Mouse (Mus musculus): Measurements from ENCODE around the gene Clec4b2.
"Not testable (repeated sequence)": the region's sequence is repeated elsewhere in the genome, so short reads cannot be mapped to it uniquely, and the experiment has no call there.

The Clec4b2 gene

DNA sequence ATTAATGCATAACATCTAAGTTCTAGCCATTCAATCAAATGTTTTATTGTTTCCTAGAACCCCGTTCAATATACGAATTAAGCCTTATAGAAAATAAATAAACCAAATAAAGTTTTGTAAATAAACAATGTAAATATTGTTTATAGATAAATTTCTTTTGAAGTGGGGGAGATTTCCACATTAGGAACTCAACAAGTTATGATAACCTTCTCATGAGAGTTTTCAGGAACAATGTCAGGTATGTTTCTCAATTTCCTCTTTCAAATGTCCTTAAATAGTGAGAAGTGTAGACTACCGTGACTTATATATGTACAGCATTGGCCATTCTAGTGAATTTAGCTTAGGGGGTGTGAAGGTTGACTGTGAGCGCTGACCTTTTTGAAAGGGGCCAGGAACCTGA, at the start of gene Clec4b2:
TSS of gene Clec4b2 (plus strand) at position 301 of the 400 bp plus-strand sequence.
- DNase-seq (ENCODE audit: low spot score) = no peak

DNA sequence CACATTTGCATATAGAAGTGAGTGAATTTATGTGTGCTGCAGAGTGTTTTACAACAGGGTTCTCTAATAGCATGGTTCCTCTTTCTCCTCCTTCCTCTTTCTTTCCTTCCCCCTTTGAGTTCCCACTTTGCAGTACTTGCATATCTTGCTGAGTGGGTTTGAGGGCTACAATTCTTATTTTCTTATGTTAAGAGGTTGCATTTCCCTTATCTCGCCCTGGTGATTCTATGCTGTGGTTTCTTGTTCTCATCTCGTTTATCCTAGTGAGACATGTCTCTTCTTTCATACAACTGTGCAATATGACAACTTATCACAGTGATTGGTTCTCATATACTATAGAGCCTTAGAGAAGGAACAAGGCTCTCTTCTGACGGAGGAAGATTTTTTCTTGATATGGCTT, 49.5 kb upstream of the Clec4b2 start:
- no peak for DNase-seq (ENCODE audit: low spot score)

DNA sequence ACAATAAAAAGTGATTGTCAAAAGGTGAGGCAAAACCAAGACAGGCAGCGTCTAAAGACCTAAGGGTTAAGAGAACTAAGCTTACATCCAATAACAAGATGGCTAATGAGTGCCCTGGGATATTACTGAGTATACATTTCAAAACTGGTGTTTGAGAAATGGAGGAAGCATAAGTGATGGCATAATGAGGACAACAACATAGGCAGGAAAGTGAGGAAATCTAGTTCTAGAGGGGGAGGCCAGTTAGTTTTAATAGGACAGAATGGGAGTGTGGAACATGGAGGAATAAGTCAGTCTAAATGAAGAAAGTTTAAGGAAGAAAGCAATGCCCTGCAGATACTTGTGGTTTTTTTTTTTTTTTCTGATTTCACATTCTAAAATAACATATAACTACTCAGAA, 45.5 kb upstream of the Clec4b2 start:
- no peak for DNase-seq (ENCODE audit: low spot score)

DNA sequence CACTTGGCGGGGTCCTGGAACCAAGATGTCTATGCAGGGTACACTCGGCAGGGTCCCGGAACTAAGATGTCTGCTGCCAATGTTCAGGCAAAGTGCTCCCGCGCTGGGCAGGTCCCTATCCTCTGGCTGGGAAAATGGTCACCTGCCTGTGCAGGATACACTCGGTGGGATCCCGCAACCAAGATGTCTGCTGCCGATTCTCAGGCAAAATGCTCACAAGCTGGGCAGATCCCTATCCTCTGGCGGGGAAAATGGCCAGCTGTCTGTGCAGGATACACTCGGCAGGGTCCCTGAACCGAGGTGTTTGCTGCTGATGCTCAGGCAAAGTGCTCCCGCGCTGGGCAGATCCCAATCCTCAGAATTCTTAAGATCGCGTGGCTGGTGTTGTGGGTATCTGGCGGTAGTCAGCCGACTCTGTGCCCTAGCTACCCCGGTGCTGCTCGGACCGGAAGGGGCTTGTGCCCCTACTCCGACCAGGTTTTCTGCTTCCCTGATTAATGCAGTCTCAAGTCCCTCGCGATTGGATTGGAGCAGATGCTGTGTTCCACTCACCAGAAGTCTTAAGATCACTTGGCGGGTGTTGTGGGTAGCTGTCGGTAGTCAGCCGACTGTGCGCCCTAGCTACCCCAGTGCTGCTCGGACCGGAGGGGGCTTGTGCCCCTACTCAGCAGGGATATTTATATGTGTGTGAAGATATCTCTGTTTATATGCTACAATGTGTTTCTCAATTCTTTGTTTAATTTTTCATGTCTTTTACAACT, 34.7 kb upstream of the Clec4b2 start:
- not testable (repeated sequence) for DNase-seq (ENCODE audit: low spot score)

DNA sequence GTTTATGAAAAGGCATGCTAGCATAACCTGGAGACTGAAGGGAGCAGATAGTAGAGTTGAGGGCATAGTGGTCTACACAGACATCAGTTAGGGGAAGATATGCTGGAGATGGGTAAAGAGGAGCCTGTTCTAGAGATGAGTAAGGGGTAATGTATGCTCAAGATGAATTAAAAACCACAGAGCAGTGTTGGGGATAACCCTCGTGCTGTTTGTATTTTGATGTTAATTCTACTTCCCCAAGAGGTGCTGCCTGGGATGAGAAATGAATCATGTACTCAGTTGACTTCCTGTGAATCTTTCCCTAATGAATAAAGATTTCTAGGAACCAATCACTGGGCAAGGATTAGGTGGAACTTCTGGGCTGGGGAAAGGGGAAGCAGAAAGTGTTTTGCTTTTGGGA, 2.6 kb upstream of the Clec4b2 start:
- DNase-seq (ENCODE audit: low spot score) = no peak

DNA sequence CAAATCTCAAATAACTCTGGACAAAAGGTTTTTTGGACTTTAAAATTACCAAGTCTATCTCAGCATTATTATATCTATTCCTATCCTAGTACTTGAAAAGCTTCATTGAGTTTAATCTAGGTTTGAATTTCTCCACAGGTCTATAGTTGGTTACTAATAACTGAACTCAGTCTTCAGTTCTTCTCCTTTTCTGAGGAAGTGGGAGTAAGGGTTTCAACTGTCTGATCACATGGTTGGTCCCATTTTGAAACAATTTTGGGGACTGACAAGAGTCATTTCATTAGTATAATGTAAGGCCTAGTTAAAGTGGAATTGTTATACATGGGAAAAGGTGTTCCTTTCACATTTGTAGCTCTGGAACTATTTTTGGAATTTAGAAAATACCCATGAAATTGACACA, 1.7 kb upstream of the Clec4b2 start:
- no peak for DNase-seq (ENCODE audit: low spot score)

DNA sequence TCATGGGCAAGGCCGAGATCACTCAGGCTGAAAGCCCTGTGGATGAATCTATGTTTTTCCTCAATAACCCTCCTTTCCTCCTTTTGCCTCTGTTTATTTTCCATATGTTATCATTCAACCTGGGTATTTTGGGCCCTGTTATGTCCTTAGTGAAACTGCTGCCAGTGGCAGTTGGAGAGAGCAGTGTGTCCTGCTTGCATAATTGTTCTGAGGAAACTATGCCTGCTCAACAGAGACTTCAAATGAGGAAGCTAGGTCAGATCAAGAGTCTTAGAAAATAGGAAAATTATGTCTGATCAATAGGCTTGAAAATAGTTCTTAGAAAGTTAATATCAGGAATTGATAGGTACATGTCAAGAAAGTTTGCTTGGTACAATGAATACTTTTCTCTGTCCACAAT, 2.9 kb downstream of the Clec4b2 start:
- DNase-seq (ENCODE audit: low spot score) = no peak

DNA sequence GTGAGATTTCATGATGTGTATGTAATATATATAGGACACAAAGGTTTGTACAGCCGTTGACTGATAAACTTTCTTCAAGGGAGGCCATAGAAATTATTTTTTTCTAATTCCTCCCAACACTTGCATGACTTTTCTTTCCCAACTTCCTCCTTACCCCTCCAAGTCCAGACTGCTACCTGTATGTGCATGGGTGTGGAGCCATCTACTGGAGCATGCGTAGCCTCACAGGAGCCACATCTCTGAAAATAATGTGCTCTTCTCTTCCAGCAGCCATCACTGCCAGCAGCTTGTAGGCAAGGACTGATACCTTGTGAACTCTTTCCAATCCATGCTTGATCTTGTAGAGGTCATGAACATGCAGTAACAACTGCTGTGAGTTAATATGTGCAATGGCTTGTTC, 12.2 kb downstream of the Clec4b2 start:
- not testable (repeated sequence) for DNase-seq (ENCODE audit: low spot score)

DNA sequence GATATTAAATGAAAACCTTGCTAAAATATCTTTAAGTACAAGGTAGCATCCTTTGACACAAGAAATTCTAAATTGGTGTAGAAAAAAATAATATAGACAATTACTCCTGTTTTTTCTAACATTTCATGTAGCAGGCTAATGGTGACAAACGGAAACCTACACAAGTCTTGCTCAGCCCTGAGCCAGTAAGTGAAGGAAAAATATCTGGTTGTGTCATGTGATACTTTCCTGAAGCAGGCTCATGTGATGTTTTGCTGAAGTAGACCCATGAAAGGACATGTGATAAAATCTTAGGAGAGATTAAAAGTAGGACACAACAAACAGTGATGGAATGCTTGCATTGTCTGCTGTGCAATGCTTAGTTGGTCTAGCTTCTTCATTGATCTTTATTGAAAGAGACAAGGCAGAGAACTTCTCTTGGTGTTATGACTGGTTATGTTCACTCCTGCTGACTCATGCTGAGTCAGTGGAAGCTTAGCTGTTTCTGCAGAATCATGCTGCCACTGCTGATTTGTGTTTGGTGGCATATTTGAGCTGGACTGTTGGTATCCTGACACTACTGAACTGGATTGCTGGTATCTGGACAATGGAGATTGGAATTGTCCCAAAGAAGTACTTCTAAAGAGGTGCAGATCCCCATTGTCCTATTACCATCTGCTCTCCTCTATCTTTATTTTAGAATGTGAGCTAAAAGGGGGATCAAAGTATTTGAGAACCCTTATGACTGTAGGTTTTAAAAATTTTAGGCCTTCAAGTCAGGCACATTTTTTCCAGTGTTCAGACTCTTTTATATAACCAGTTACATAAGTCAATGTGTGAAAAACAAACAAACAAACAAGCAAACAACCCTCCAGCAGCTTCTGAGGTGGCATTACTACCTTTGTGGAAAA, 34.7 kb downstream of the Clec4b2 start:
- no peak for DNase-seq (ENCODE audit: low spot score)

DNA sequence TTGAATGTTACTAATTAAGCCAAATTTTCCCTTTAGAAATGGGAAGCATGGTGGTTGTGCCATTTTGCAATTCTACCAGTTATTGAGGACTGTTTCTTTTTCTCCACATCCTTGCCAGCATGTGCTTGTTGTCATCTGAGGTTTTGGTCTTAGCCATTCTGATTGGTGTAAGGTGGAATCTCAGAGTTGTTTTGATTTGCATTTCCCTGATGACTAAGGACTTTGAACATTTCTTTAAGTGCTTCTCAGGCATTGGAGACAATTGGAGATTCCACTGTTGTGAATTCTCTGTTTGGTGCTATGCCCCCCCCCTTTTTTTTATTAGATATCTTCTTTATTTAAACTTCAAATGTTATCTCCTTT, 35.4 kb downstream of the Clec4b2 start:
- DNase-seq (ENCODE audit: low spot score) = not testable (repeated sequence)

DNA sequence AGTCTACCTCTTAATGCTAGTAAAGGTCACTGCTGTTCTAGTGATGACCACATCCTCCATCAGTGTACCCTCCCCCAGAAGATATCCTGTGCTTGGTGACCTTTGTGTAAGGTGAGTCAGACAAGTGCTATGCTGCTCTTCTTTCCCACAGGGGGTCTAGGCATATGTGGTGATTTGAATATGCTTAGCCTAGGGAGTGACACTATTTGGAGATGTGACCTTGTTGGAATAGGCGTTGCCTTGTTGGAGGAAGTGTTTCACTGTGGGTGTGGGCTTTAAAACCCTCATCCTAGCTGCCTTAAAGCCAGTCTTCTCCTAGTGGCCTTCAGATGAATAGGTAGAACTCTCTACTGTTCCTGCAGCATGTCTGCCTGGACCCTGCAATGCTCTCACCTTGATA, 39.0 kb downstream of the Clec4b2 start:
- no peak for DNase-seq (ENCODE audit: low spot score)

DNA sequence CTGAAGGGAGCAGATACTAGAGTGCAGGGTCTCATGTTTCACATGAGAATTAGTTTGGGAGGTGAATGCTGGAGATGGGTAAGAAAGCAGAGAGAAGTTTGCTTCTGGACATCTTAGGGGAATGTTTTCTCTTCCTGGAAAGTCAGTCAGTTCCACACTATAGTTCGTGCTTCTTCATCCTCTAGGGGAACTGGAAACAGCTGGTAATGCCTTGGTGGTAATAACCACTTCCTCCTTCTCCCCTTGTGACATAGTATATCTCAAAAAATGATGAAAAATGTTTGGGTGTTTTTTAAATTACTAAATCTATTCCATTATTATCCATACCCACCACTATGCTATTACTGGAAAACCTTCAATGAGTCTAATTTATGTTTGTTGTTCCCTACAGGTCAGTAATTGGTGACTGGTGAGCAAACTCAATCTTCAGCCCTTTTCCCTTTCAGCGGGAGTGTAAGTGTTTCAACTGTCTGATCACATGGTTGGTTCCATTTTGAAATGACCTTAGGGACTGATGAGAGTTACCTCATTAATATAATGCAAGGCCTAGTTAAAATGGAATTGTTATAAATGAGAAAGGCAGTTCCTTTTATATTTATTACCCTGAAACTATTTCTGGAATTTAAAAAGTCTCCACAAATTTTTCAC, 55.0 kb downstream of the Clec4b2 start:
- DNase-seq (ENCODE audit: low spot score) = no peak

DNA sequence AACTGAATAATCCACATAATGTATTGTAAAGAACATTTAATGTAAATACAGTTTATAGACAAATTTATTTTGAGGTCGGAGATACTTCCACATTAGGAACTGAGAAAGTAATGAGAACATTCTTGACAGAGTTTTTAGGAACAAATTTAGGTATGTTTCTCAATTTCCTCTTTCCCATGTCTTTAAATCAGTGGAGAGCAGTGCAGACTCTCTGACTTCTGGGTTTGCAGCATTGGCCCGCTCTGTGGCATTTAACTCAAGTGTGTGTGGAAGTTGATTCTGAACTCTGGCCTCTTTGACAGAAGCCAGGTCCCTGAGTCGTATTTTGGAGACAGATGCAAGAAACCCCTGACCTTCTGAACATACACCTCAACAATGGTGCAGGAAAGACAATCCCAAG, 57.0 kb downstream of the Clec4b2 start, which contains the start of gene Clec4n:
TSS of gene Clec4n (plus strand) at position 200 of the 400 bp plus-strand sequence.
- DNase-seq (ENCODE audit: low spot score) = no peak

DNA sequence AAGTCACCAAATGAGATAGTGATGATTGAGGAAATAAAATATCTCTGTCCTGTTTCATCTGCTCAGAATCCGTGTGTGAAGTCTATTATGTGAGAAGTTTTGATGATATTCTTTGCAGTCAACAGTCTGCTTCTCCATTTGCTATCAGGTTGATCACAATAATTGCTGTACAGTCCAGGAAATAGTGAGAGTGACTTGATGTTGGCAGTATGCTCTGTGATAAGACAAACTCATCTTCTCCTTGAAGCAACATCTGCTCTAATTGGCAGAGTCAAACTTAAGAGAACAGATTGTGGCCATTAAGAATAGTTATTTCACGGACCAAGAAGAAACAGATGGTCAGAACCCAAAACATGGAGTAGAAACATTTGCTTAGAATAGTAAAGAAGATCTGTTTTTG, 58.5 kb downstream of the Clec4b2 start:
- no peak for DNase-seq (ENCODE audit: low spot score)

DNA sequence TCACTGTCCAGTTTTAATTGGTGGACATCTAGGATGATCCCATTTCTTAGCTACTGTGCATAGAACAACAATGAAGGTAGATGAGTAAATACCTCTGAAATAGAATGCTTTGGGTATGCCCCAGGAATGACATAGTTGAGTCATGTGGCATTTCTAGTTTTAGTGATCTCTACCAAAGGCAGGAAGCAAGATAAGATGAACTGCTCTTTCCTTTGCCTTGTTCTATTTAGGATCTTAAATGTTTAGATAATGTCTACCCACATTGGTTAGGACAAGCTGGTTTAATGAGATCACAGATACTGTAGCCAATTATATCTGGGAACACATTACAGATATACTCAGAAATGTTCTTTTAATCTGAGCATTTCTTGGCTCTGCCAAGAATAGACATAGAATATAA, 64.9 kb downstream of the Clec4b2 start:
- DNase-seq (ENCODE audit: low spot score) = no peak

DNA sequence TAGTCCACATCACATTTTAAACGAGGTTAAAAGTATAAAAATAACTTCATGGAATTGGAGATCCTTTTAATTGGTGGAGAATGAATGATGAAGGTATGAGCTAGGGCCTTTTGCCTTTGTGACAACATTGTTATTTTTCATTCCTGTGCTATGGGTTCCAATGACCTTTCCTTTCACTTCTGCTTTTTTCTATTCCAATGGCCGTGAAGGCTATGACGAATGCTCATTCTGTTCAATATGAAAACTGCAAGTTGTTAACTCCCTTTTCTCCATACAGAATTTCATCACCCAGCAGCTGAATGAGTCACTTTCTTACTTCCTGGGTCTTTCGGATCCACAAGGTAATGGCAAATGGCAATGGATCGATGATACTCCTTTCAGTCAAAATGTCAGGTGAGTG, 71.5 kb downstream of the Clec4b2 start:
- DNase-seq (ENCODE audit: low spot score) = no peak

DNA sequence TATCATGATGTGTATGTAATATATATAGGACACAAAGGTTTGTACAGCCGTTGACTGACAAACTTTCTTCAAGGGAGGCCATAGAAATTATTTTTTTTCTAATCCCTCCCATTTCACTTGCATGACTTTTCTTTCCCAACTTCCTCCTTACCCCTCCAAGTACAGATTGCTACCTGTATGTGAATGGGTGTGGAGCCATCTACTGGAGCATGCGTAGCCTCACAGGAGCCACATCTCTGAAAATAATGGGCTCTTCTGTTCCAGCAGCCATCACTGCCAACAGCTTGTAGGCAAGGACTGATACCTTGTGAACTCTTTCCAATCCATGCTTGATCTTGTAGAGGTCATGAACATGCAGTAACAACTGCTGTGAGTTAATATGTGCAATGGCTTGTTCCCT, 76.2 kb downstream of the Clec4b2 start:
- DNase-seq (ENCODE audit: low spot score) = not testable (repeated sequence)

DNA sequence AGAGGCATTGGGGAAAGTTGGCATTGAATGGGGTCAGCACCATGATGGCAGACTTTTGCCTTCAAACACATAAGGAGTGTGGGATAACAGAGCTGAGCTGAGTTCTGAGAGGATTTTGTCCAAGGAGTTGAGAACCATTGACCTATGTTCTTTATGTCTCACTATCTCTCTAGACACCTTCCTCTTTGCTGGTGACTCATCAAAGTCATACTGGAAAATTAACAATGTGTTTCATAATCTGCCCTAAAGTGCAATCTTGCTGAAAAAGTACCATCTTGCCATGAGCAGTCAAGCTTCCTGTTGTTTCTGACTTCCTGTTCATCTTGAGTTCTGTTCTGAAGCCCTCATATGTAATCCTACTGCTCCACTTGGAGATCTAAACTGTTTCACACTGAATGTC, 80.0 kb downstream of the Clec4b2 start:
- DNase-seq (ENCODE audit: low spot score) = no peak

All from urinary bladder, postnatal 10 days (tissue).